Mouse (Mus musculus) embryonic facial prominence, embryonic 14.5 days (tissue): ENCODE data around the gene Stxbp6. TPM values are rescaled to one million over a fixed set of nuclear protein-coding genes. Genes with fewer than 3 reads are reported as not detected.
A peak's percentile ranks its signal among the peaks of the same experiment; 100 is the strongest.

Source experiments
- ATAC-seq: fragments of 200-750 bp; cut with Nextera tagmentation; 2 replicates; pipeline ENCODE4 v1.8.0; 2017; ENCODE audit warnings: low read depth, moderate number of reproducible peaks, moderate TSS enrichment
- DNase-seq: peaks from one replicate; pipeline ENCODE4 v3.0.0-alpha.2; 2015; ENCODE audit warnings: low spot score
- H3K27ac ChIP-seq: fragments of 300-500 bp; sonication (generic); replicated peaks from 2 replicates; pipeline ENCODE4 v1.5.1; 2014; ENCODE audit warnings: low read depth, mild to moderate bottlenecking, low read length, moderate library complexity
- H3K27me3 ChIP-seq: fragments of 300-500 bp; sonication (generic); replicated peaks from 2 replicates; pipeline ENCODE4 v1.6.1; 2014; ENCODE audit warnings: low read length; ENCODE audit not compliant: control insufficient read depth, insufficient read depth
- H3K36me3 ChIP-seq: fragments of 300-500 bp; sonication (generic); 2 replicates; pipeline ENCODE4 v1.6.1; 2014; ENCODE audit warnings: low read length, mixed read lengths; ENCODE audit not compliant: control insufficient read depth, insufficient read depth
- H3K4me1 ChIP-seq: fragments of 300-500 bp; sonication (generic); 2 replicates; pipeline ENCODE4 v1.6.1; 2014; ENCODE audit warnings: antibody characterized with exemption, low read length; ENCODE audit not compliant: control insufficient read depth, insufficient read depth
- H3K4me2 ChIP-seq: fragments of 300-500 bp; sonication (generic); 2 replicates; pipeline ENCODE4 v1.6.1; 2014; ENCODE audit warnings: low read depth, mild to moderate bottlenecking, low read length, moderate library complexity, mixed read lengths
- H3K4me3 ChIP-seq: fragments of 300-500 bp; sonication (generic); 2 replicates; pipeline ENCODE4 v1.5.1; 2014; ENCODE audit warnings: low read depth, mild to moderate bottlenecking, low read length
- H3K9ac ChIP-seq: fragments of 300-500 bp; sonication (generic); 2 replicates; pipeline ENCODE4 v1.6.1; 2014; ENCODE audit warnings: low read depth, mild to moderate bottlenecking, low read length, moderate library complexity, mixed read lengths
- H3K9me3 ChIP-seq: fragments of 300-500 bp; sonication (generic); 2 replicates; pipeline ENCODE4 v1.6.1; 2016; ENCODE audit warnings: low read length; ENCODE audit not compliant: control insufficient read depth
- WGBS: fragments of 180-500 bp; shearing (Covaris S2); extraction: QIAGEN DNeasy Blood & Tissue Kit; methylation state at CpG from one replicate; pipeline ENCODE4 v1.1.7; 2014; 5-methylcytosine and 5-hydroxymethylcytosine counted together
- polyA plus RNA-seq: library from polyadenylated mRNA; unstranded; fragments of >200 nt; fragmentation: Nextera tagmentation; extraction: Ambion mirVana; gene quantifications from 2 replicates; pipeline ENCODE4 v1.2.1, GENCODE M21; 2014

Stxbp6 gene
- polyA plus RNA-seq, 1 experiment from 2014 or later = 7.5 TPM

GRCm38 (mm10) chr12:44872697-44873096, 201.8 kb downstream of the Stxbp6 start:
- H3K4me1 ChIP-seq = no peaks in the 10 kb centered on the region
- 56% methylated on average over 2 of the region's 2 CpGs for WGBS
- ATAC-seq = no peak
- no peaks in the 10 kb centered on the region for H3K9me3 ChIP-seq
- no peaks in the 10 kb centered on the region for H3K36me3 ChIP-seq
- no peak overlapping the region for H3K4me2 ChIP-seq
- no peak overlapping the region for H3K27ac ChIP-seq
- DNase-seq = no peak
- no peak overlapping the region for H3K4me3 ChIP-seq
- H3K27me3 ChIP-seq = no peaks in the 10 kb centered on the region
- H3K9ac ChIP-seq = no peak overlapping the region

- H3K27ac ChIP-seq = no peak overlapping the region
- 87% methylated on average over 3 of the region's 3 CpGs for WGBS
- no peak overlapping the region for H3K4me2 ChIP-seq
- H3K36me3 ChIP-seq = no peaks in the 10 kb centered on the region
- no peak overlapping the region for H3K9ac ChIP-seq
- H3K4me3 ChIP-seq = no peak overlapping the region
- H3K9me3 ChIP-seq = no peaks in the 10 kb centered on the region
- H3K27me3 ChIP-seq = no peaks in the 10 kb centered on the region
- DNase-seq (no peak), ATAC-seq (no peak)
- H3K4me1 ChIP-seq = no peaks in the 10 kb centered on the region
Measured at GRCm38 (mm10) chr12:44865442-44865841, 209.1 kb downstream of the Stxbp6 start.

DNA sequence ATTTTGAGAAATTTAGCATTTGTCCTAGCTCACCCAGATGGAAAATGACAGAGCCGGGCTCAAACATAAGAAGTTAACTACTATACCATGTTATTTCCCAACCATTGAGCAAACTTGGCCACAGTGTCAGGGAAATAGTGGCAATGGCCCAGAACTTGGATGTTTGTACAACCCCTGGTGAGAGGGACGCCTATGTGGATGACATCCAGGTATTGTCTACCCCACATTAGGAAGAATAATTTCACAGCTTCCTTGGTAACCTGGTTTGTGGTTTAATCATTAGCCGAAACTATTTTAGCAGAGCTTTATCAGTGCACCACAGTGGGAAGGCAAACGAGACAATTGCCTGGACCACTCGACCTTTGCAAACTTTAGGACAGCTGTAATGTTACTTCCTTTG, 215.1 kb downstream of the Stxbp6 start:
- WGBS = 73% methylated on average over 5 of the region's 5 CpGs
- Histone ChIP-seq H3K4me3 (no peak overlapping the region), H3K27ac (no peak overlapping the region), H3K4me2 (no peak overlapping the region), H3K9me3 (no peaks in the 10 kb centered on the region), H3K27me3 (no peaks in the 10 kb centered on the region), H3K9ac (no peak overlapping the region), H3K36me3 (no peaks in the 10 kb centered on the region), H3K4me1 (no peaks in the 10 kb centered on the region)
- ATAC-seq (no peak), DNase-seq (no peak)

- H3K27me3 ChIP-seq = no peaks in the 10 kb centered on the region
- no peaks in the 10 kb centered on the region for H3K9me3 ChIP-seq
- 32% methylated on average over 4 of the region's 4 CpGs for WGBS
- ATAC-seq (peak; percentile 86), DNase-seq (peak; percentile 81)
- H3K27ac ChIP-seq = no peak overlapping the region
- no peak overlapping the region for H3K4me3 ChIP-seq
- H3K4me1 ChIP-seq = no peaks in the 10 kb centered on the region
- H3K4me2 ChIP-seq = no peak overlapping the region
- no peak overlapping the region for H3K9ac ChIP-seq
- H3K36me3 ChIP-seq = no peaks in the 10 kb centered on the region
Measured at GRCm38 (mm10) chr12:44858110-44858885, 216.2 kb downstream of the Stxbp6 start.

DNA sequence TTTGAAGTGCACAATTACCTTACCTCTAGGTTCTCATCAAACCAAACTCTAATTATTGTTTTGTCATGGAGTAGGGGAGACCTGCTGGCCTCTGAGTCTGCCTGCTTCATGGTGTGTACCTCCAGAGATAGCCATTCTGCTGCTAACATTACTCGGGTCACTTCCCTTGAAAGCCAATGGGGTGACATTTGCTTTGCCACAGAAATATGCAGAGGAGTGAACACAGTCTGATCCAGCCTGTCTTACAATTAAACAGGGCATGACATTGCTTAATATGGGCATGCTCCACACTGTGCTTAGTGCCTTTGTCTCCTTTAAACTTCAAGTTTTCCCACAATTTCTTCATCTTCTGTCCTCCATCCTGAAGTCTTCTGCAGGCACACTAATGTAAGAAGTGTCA, 222.5 kb downstream of the Stxbp6 start:
- ATAC-seq = peak; percentile 71; the same call in 1 of the 2 replicates
- H3K4me3 ChIP-seq = no peak overlapping the region
- H3K9ac ChIP-seq = no peak overlapping the region
- no peak overlapping the region for H3K4me2 ChIP-seq
- H3K36me3 ChIP-seq = no peaks in the 10 kb centered on the region
- DNase-seq = peak; percentile 25
- whole genome bisulfite sequencing = 78% methylated on average over 1 of the region's 1 CpGs
- H3K27ac ChIP-seq = no peak overlapping the region
- no peaks in the 10 kb centered on the region for H3K27me3 ChIP-seq
- H3K9me3 ChIP-seq = no peaks in the 10 kb centered on the region
- no peaks in the 10 kb centered on the region for H3K4me1 ChIP-seq

- Histone ChIP-seq H3K4me3 (no peak overlapping the region), H3K9me3 (no peaks in the 10 kb centered on the region), H3K27ac (no peak overlapping the region), H3K4me2 (no peak overlapping the region), H3K9ac (no peak overlapping the region), H3K36me3 (no peaks in the 10 kb centered on the region), H3K27me3 (no peaks in the 10 kb centered on the region), H3K4me1 (no peaks in the 10 kb centered on the region)
- DNase-seq (no peak), ATAC-seq (no peak)
- WGBS = 92% methylated on average over 1 of the region's 1 CpGs
Measured at GRCm38 (mm10) chr12:44850516-44850915, 224.0 kb downstream of the Stxbp6 start.

GRCm38 (mm10) chr12:44848483-44849221, 225.9 kb downstream of the Stxbp6 start:
- no peaks in the 10 kb centered on the region for H3K4me1 ChIP-seq
- H3K9ac ChIP-seq = no peak overlapping the region
- DNase-seq = peak; percentile 71
- ATAC-seq = peak; percentile 37; the same call in 1 of the 2 replicates
- H3K9me3 ChIP-seq = no peaks in the 10 kb centered on the region
- no peak overlapping the region for H3K27ac ChIP-seq
- no peak overlapping the region for H3K4me2 ChIP-seq
- H3K4me3 ChIP-seq = no peak overlapping the region
- H3K36me3 ChIP-seq = no peaks in the 10 kb centered on the region
- H3K27me3 ChIP-seq = no peaks in the 10 kb centered on the region
- whole genome bisulfite sequencing = 44% methylated on average over 3 of the region's 3 CpGs

DNA sequence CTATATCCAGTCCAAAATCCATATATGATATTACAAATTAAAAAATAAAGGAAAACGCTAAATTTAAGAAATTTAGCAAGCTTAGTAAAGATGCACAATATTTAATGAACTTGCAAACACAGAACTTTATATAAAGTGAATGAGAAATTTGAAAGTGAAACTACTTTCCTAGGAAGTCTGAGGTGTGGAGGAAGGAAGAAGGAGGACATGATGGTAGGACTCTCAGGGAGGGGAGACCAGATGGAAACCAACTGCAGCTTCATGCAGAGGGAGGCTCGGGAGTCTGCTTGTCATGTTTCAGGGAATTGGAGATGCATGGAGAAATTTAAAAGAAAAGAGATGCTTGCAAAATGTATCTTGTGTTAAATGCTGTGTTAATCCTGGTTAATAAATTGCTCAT, 233.9 kb downstream of the Stxbp6 start:
- H3K4me3 ChIP-seq = no peak overlapping the region
- H3K27ac ChIP-seq = no peak overlapping the region
- H3K36me3 ChIP-seq = no peaks in the 10 kb centered on the region
- no peak for ATAC-seq
- 0 out of 2 replicates have a peak, but pooled peaks cover 5% of the 10 kb centered on the region for H3K4me1 ChIP-seq
- no peak overlapping the region for H3K9ac ChIP-seq
- no peak for DNase-seq
- 54% methylated on average over 2 of the region's 2 CpGs for WGBS
- no peaks in the 10 kb centered on the region for H3K27me3 ChIP-seq
- H3K9me3 ChIP-seq = no peaks in the 10 kb centered on the region
- no peak overlapping the region for H3K4me2 ChIP-seq
